Mouse (Mus musculus): Measurements from ENCODE around the gene Gpr173. TPM values are rescaled to one million over a fixed set of nuclear protein-coding genes. Genes with fewer than 3 reads are reported as not detected.

Gpr173 gene
- total RNA-seq, 4 experiments from 2014 or later = 0.22 to 0.65 (median 0.41) TPM; not detected in 1

Other genes starting within 250 kb of the Gpr173 start
- 10 to 100 TPM; 64.3 to 87.0 (median 82.0) TPM for gene Iqsec2, start 224.4 kb downstream of the Gpr173 start, total RNA-seq (2022)
- gene Kdm5c, start 135.7 kb downstream of the Gpr173 start, total RNA-seq (2022) = 10 to 100 TPM; 26.9 to 54.4 (median 37.6) TPM
- gene Kantr, start 41.2 kb downstream of the Gpr173 start, total RNA-seq (2022) = 1 to 10 TPM; 2.3 to 5.2 (median 2.5) TPM
- gene Tspyl2, start 26.3 kb downstream of the Gpr173 start, total RNA-seq (2022) = 10 to 100 TPM; 10.9 to 17.1 (median 11.9) TPM
- gene Cldn34a, start 194.6 kb upstream of the Gpr173 start, total RNA-seq (2022) = not detected

Data from heart, adult 8-10 months (tissue).